Mouse (Mus musculus) lung, embryonic 16.5 days (tissue): Measurements from ENCODE around the gene Nr4a3. TPM values are rescaled to one million over a fixed set of nuclear protein-coding genes. Genes with fewer than 3 reads are reported as not detected.
A peak's percentile ranks its signal among the peaks of the same experiment; 100 is the strongest.

Experiments
- ATAC-seq: fragments of 200-750 bp; cut with Nextera tagmentation; 2 replicates; pipeline ENCODE4 v1.8.0; 2017; ENCODE audit warnings: low read depth, mild to moderate bottlenecking, moderate library complexity
- H3K27ac ChIP-seq: fragments of 300-500 bp; sonication (generic); 2 replicates; pipeline ENCODE4 v1.5.1; 2014; ENCODE audit warnings: mild to moderate bottlenecking, control low read depth, low read length
- H3K27me3 ChIP-seq: fragments of 300-500 bp; sonication (generic); 2 replicates; pipeline ENCODE4 v1.6.1; 2014; ENCODE audit warnings: low read depth, low read length, mixed read lengths; ENCODE audit not compliant: control insufficient read depth, insufficient read depth
- H3K36me3 ChIP-seq: fragments of 300-500 bp; sonication (generic); 2 replicates; pipeline ENCODE4 v1.6.1; 2014; ENCODE audit warnings: low read length; ENCODE audit not compliant: control insufficient read depth, insufficient read depth
- H3K4me1 ChIP-seq: fragments of 300-500 bp; sonication (generic); replicated peaks from 2 replicates; pipeline ENCODE4 v1.6.1; 2014; ENCODE audit warnings: low read length, mixed read lengths; ENCODE audit not compliant: control insufficient read depth, insufficient read depth
- H3K4me2 ChIP-seq: fragments of 300-500 bp; sonication (generic); 2 replicates; pipeline ENCODE4 v1.6.1; 2014; ENCODE audit warnings: low read depth, low read length, control low read depth
- H3K4me3 ChIP-seq: fragments of 300-500 bp; sonication (generic); 2 replicates; pipeline ENCODE4 v1.5.1; 2014; ENCODE audit warnings: mild to moderate bottlenecking, low read length, control low read depth
- H3K9ac ChIP-seq: fragments of 300-500 bp; sonication (generic); 2 replicates; pipeline ENCODE4 v1.6.1; 2014; ENCODE audit warnings: low read length, control low read depth
- H3K9me3 ChIP-seq: fragments of 300-500 bp; sonication (generic); 2 replicates; pipeline ENCODE4 v1.6.1; 2016; ENCODE audit warnings: low read length; ENCODE audit not compliant: control insufficient read depth
- WGBS: fragments of 180-500 bp; shearing (Covaris S2); extraction: QIAGEN DNeasy Blood & Tissue Kit; methylation state at CpG from one replicate; pipeline ENCODE4 v1.1.7; 2014; 5-methylcytosine and 5-hydroxymethylcytosine counted together
- polyA plus RNA-seq: library from polyadenylated mRNA; unstranded; fragments of >200 nt; fragmentation: Nextera tagmentation; extraction: Ambion mirVana; gene quantifications from 2 replicates; pipeline ENCODE4 v1.2.1, GENCODE M21; 2015

Gene Nr4a3
- polyA plus RNA-seq, 1 experiment from 2014 or later = 0.11 TPM

DNA sequence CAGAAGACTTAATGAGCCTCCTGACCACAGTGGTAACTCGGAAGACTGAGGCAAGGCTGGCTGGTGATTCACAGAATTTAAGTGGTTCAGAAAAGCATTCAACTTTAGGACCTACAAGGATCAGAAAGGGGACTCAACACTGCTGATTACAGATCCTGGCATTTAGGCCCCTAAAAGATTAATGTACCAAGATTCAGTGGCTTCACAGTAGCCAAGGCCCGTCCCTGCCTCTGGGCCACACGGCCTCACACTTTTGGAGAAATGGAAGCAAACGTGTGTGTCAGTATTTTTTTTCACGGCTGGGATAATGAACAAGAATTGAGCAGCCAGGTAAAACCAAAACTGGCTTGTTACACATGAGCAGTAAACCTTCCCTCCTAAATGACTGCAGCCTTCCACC lies 6.1 kb upstream of the Nr4a3 start:
- 0 out of 2 replicates have a peak, but pooled peaks cover 5% of the 10 kb centered on the region for H3K4me1 ChIP-seq
- H3K27me3 ChIP-seq = no peaks in the 10 kb centered on the region
- no peak overlapping the region for H3K4me3 ChIP-seq
- H3K9ac ChIP-seq = no peak overlapping the region
- H3K36me3 ChIP-seq = no peaks in the 10 kb centered on the region
- no peak overlapping the region for H3K27ac ChIP-seq
- WGBS = 81% methylated on average over 5 of the region's 5 CpGs
- H3K9me3 ChIP-seq = no peaks in the 10 kb centered on the region
- H3K4me2 ChIP-seq = no peak overlapping the region
- no peak for ATAC-seq

DNA sequence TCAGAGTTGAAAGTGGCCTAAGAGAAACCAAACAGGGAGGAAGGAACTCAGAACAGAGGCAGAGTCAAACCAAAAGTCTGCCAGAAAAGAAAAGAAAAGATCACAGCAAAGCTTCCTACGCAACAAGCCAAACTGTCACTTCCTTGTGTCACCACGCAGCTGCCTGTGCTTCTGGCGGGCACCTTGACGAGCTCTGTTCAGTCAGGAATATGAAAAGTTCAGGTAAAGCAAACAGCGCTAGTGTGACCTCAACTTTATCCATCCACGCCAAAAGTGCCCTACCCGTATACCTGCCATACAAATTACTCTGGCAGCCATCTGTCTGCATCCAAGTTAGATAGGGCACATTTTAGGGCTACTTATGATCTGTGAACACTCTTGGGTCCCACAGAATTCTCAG lies 5.2 kb upstream of the Nr4a3 start:
- H3K9ac ChIP-seq = no peak overlapping the region
- no peak overlapping the region for H3K4me3 ChIP-seq
- H3K9me3 ChIP-seq = no peaks in the 10 kb centered on the region
- H3K27me3 ChIP-seq = no peaks in the 10 kb centered on the region
- H3K27ac ChIP-seq = no peak overlapping the region
- ATAC-seq = no peak
- H3K4me2 ChIP-seq = no peak overlapping the region
- WGBS = 66% methylated on average over 7 of the region's 7 CpGs
- H3K36me3 ChIP-seq = no peaks in the 10 kb centered on the region
- 0 out of 2 replicates have a peak, but pooled peaks cover 5% of the 10 kb centered on the region for H3K4me1 ChIP-seq

DNA sequence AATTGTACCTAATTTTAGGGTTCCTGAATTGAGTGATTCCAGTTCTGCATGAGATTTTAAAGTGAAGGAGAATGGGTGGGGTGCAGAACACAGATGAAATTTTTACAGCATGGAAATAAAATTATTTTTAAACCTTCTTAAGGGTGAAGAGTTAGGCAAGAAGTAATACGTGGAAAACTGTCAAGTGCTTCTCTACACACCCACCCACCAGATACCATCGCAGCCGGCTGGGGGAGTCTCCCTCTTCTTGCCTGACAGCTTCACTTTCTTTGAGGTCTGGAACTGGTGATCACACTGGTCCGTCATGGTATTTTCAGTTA lies 2.5 kb upstream of the Nr4a3 start:
- peaks cover 28% of the 10 kb centered on the region for H3K4me1 ChIP-seq
- ATAC-seq = no peak
- H3K27me3 ChIP-seq = peaks cover 16% of the 10 kb centered on the region
- H3K27ac ChIP-seq = peak overlapping the region; percentile 97
- H3K9ac ChIP-seq = peak overlapping the region; percentile 86
- peak overlapping the region; percentile 100 for H3K4me2 ChIP-seq
- no peaks in the 10 kb centered on the region for H3K36me3 ChIP-seq
- H3K4me3 ChIP-seq = peak overlapping the region; percentile 67
- no peaks in the 10 kb centered on the region for H3K9me3 ChIP-seq
- 0% methylated on average over 4 of the region's 4 CpGs for WGBS

- peak overlapping the region; percentile 100 for H3K4me2 ChIP-seq
- peak overlapping the region; percentile 86 for H3K9ac ChIP-seq
- peaks cover 34% of the 10 kb centered on the region for H3K4me1 ChIP-seq
- WGBS = under 1% methylated on average over 72 of the region's 105 CpGs
- no peaks in the 10 kb centered on the region for H3K36me3 ChIP-seq
- H3K9me3 ChIP-seq = no peaks in the 10 kb centered on the region
- peak overlapping the region; percentile 97 for H3K27ac ChIP-seq
- H3K27me3 ChIP-seq = peaks cover 22% of the 10 kb centered on the region
- peak; percentile 90 for ATAC-seq
- H3K4me3 ChIP-seq = peak overlapping the region; percentile 67
Measured at GRCm38 (mm10) chr4:48042786-48043701, 1.9 kb upstream of the Nr4a3 start.

DNA sequence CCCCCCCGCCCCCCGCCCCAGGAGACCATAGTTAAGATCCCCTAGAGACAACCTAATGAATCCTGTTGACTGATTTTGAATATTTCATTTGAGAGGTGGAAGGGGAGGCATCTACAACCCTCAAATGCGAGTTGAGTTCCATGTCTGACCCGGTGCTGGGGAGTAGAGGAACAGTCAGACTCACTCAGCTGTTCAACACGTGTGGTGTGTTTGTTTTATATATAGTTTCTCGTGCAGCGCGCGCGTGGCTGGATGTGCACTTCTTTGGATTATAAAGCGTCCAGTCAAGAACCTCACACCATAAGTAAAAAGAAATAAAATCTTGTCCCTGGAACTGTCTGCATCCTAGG lies 837 bp upstream of the Nr4a3 start:
- no peak for ATAC-seq
- Histone ChIP-seq H3K9ac (peak overlapping the region; percentile 73), H3K9me3 (no peaks in the 10 kb centered on the region), H3K27ac (peak overlapping the region; percentile 85), H3K4me2 (peak overlapping the region; percentile 100), H3K4me1 (peaks cover 39% of the 10 kb centered on the region), H3K36me3 (no peaks in the 10 kb centered on the region), H3K4me3 (peak overlapping the region; percentile 67), H3K27me3 (peaks cover 33% of the 10 kb centered on the region)
- WGBS = under 1% methylated on average over 11 of the region's 11 CpGs

GRCm38 (mm10) chr4:48045281-48045720 lies 348 bp downstream of the Nr4a3 start:
- H3K27ac ChIP-seq = peak overlapping the region; percentile 6; the same call in 1 of the 2 replicates
- peaks cover 39% of the 10 kb centered on the region for H3K4me1 ChIP-seq

GRCm38 (mm10) chr4:48045721-48046460 lies 938 bp downstream of the Nr4a3 start:
- Histone ChIP-seq H3K27ac (no peak overlapping the region), H3K4me2 (peak overlapping the region; percentile 100), H3K9me3 (no peaks in the 10 kb centered on the region), H3K9ac (peak overlapping the region; percentile 73), H3K27me3 (peaks cover 50% of the 10 kb centered on the region), H3K36me3 (no peaks in the 10 kb centered on the region), H3K4me3 (peak overlapping the region; percentile 67), H3K4me1 (peaks cover 39% of the 10 kb centered on the region)
- no peak for ATAC-seq
- WGBS = under 1% methylated on average over 39 of the region's 39 CpGs

More at GRCm38 (mm10) chr4:48045281-48045720, 348 bp downstream of the Nr4a3 start:
- WGBS = under 1% methylated on average over 42 of the region's 42 CpGs
- Histone ChIP-seq H3K36me3 (no peaks in the 10 kb centered on the region), H3K4me2 (peak overlapping the region; percentile 100), H3K4me3 (peak overlapping the region; percentile 67), H3K9ac (peak overlapping the region; percentile 73), H3K9me3 (no peaks in the 10 kb centered on the region), H3K27me3 (peaks cover 45% of the 10 kb centered on the region)
- no peak for ATAC-seq

DNA sequence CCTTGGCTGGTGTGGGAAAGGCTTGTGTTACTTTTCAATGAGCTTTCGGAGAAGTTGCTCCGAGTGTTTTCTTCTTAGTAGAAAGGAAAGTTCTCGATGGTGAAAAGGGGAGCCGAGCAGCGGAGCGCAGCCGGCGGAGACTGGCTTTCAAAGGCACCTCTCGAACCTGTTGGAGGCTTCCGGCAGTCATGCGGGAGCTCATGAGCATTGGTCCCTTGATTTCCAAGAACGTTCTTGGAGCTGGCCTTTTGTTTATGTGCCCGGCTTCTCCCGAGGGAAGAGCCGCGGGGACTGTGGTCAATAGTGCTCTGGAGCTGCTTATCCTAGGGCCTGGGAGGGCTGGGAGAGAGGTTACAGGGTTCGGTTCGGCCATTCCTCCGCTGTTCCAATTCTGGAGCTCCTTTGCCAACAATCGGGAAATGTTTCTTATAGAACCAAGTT lies 1.5 kb downstream of the Nr4a3 start:
- Histone ChIP-seq H3K4me2 (peak overlapping the region; percentile 100), H3K27ac (no peak overlapping the region), H3K36me3 (no peaks in the 10 kb centered on the region), H3K9me3 (no peaks in the 10 kb centered on the region), H3K9ac (peak overlapping the region; percentile 42), H3K4me3 (peak overlapping the region; percentile 67), H3K4me1 (peaks cover 40% of the 10 kb centered on the region), H3K27me3 (peaks cover 56% of the 10 kb centered on the region)
- ATAC-seq = no peak
- WGBS = 0% methylated on average over 20 of the region's 20 CpGs

DNA sequence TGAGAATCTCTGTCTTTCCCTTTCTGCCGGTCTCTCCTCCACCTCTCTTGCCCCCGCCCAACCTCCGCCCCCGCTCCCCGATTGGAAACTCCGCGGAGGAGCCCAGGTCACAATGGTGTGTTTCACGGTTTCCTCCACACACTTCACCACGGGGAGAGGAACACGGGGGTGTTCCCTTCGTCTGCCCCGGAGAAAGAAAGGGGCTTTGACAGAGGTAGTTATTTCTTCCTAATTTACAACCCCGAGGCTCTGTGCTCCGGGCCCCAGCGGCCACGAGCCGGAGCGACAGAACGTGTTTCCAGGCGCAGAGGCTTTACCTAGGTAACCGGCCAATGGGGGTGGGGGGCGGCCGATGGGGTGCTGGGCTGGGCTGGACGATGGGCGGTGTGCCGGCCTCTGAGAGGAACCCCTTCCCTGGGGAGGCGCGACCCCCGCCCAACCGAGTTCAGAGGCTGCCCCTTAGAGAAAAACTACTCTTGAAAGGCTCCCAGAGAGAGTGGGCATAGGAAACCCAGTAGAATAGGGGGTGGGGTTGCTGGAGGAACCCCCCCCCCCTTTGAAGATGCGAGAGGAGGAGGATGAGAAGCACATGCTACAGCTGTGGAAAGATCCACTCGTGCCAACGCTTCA lies 2.3 kb downstream of the Nr4a3 start:
- H3K9me3 ChIP-seq = no peaks in the 10 kb centered on the region
- 1% methylated on average over 31 of the region's 33 CpGs for WGBS
- H3K27me3 ChIP-seq = peaks cover 64% of the 10 kb centered on the region
- H3K27ac ChIP-seq = no peak overlapping the region
- H3K36me3 ChIP-seq = no peaks in the 10 kb centered on the region
- peaks cover 41% of the 10 kb centered on the region for H3K4me1 ChIP-seq
- H3K4me2 ChIP-seq = peak overlapping the region; percentile 100
- H3K9ac ChIP-seq = peak overlapping the region; percentile 38
- no peak for ATAC-seq
- H3K4me3 ChIP-seq = peak overlapping the region; percentile 67
